Mouse (Mus musculus) lung, embryonic 14.5 days (tissue): Measurements from ENCODE around the gene Olfr691. TPM values are rescaled to one million over a fixed set of nuclear protein-coding genes. Genes with fewer than 3 reads are reported as not detected.

Source experiments
- ATAC-seq: fragments of 200-750 bp; cut with Nextera tagmentation; 2 replicates; pipeline ENCODE4 v1.8.0; 2017; ENCODE audit warnings: mild to moderate bottlenecking, moderate TSS enrichment, moderate library complexity; ENCODE audit not compliant: insufficient read depth
- DNase-seq: peaks from one replicate; pipeline ENCODE4 v3.0.0-alpha.2; 2015
- H3K27ac ChIP-seq: fragments of 300-500 bp; sonication (generic); 2 replicates; pipeline ENCODE4 v1.5.1; 2014; ENCODE audit warnings: low read depth, mild to moderate bottlenecking, moderate library complexity
- H3K27me3 ChIP-seq: fragments of 300-500 bp; sonication (generic); 2 replicates; pipeline ENCODE4 v1.6.1; 2014; ENCODE audit warnings: low read length, control low read depth; ENCODE audit not compliant: insufficient read depth
- H3K36me3 ChIP-seq: fragments of 300-500 bp; sonication (generic); 2 replicates; pipeline ENCODE4 v1.6.1; 2014; ENCODE audit warnings: control low read depth; ENCODE audit not compliant: insufficient read depth
- H3K4me1 ChIP-seq: fragments of 300-500 bp; sonication (generic); 2 replicates; pipeline ENCODE4 v1.6.1; 2014; ENCODE audit warnings: antibody characterized with exemption, control low read depth; ENCODE audit not compliant: insufficient read depth
- H3K4me2 ChIP-seq: fragments of 300-500 bp; sonication (generic); 2 replicates; pipeline ENCODE4 v1.6.1; 2014; ENCODE audit warnings: mild to moderate bottlenecking
- H3K4me3 ChIP-seq: fragments of 300-500 bp; sonication (generic); 2 replicates; pipeline ENCODE4 v1.5.1; 2014; ENCODE audit warnings: low read depth, low read length
- H3K9ac ChIP-seq: fragments of 300-500 bp; sonication (generic); 2 replicates; pipeline ENCODE4 v1.6.1; 2014
- H3K9me3 ChIP-seq: fragments of 300-500 bp; sonication (generic); 2 replicates; pipeline ENCODE4 v1.6.1; 2016; ENCODE audit warnings: low read depth, low read length, control low read depth
- CTCF ChIP-seq: IDR thresholded peaks from 2 replicates; pipeline ENCODE4 v1.5.1; 2016; ENCODE audit warnings: antibody characterized with exemption, low read depth
- WGBS: fragments of 180-500 bp; shearing (Covaris S2); extraction: QIAGEN DNeasy Blood & Tissue Kit; methylation state at CpG from one replicate; pipeline ENCODE4 v1.1.7; 2014; 5-methylcytosine and 5-hydroxymethylcytosine counted together
- polyA plus RNA-seq: library from polyadenylated mRNA; unstranded; fragments of >200 nt; fragmentation: Nextera tagmentation; extraction: Ambion mirVana; gene quantifications from 2 replicates; pipeline ENCODE4 v1.2.1, GENCODE M21; 2014

Gene Olfr691
- polyA plus RNA-seq, 1 experiment from 2014 or later: not detected

DNA sequence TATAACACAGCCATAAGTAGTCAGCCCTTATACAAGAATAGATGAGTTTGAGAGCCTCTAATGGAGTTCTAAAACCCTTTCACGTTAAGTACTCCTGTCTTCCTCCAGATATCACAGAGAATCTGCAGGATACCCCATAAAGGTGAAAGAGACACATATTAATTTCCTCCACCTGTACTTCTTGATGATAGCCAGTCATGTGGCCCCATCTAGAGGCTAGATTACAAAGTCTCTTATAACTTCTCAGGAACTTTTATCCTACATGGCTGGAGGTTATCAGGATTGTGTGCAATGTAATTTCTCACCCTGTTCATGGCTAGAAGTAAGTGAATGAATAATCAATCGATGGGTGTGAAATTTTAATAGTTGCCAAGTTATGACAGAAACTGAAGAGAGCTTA, 16.8 kb downstream of the Olfr691 start:
- ATAC-seq: no peak

DNA sequence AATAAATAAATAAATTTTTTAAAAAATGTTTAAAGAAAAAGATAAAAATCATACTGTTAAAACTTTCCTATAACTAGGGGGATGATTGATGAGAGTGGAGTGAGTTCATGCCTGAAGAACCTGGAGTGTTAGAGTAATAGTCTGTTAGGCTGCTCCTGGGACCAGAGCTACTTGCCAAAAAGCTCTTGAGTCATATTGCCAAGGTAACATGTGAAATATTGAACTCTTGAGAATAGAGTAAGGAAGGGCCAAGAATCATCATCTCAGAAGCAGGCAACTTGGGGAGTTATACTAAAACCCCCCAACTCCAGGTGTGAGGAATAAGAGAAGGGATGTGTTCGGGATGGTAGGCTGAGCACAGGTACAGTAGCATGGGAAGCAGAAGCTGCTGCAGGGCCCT, 31.2 kb downstream of the Olfr691 start, which contains the start of gene Olfr689:
TSS of gene Olfr689 (plus strand) at position 301 of the 400 bp plus-strand sequence.
- Histone ChIP-seq H3K9ac (no peak within 1 kb of the TSS), H3K4me1 (no peaks in the 10 kb centered on the region), H3K27ac (no peak within 1 kb of the TSS), H3K9me3 (no peaks in the 10 kb centered on the region), H3K4me2 (no peak within 1 kb of the TSS), H3K36me3 (no peaks in the 10 kb centered on the region), H3K4me3 (no peak within 1 kb of the TSS), H3K27me3 (no peaks in the 10 kb centered on the region)
- WGBS: 68% methylated on average over 1 of the region's 1 CpGs
- TF ChIP-seq CTCF: no peak
- no peak for ATAC-seq
- DNase-seq: no peak

More for the DNA sequence above, 16.8 kb downstream of the Olfr691 start:
- no peak overlapping the region for H3K4me3 ChIP-seq
- no peaks in the 10 kb centered on the region for H3K4me1 ChIP-seq
- no peak for DNase-seq
- H3K4me2 ChIP-seq: no peak overlapping the region
- no peak overlapping the region for H3K9ac ChIP-seq
- no peaks in the 10 kb centered on the region for H3K9me3 ChIP-seq
- no peaks in the 10 kb centered on the region for H3K27me3 ChIP-seq
- TF ChIP-seq CTCF: no peak
- no peak overlapping the region for H3K27ac ChIP-seq
- no peaks in the 10 kb centered on the region for H3K36me3 ChIP-seq
- WGBS: 63% methylated on average over 2 of the region's 2 CpGs

DNA sequence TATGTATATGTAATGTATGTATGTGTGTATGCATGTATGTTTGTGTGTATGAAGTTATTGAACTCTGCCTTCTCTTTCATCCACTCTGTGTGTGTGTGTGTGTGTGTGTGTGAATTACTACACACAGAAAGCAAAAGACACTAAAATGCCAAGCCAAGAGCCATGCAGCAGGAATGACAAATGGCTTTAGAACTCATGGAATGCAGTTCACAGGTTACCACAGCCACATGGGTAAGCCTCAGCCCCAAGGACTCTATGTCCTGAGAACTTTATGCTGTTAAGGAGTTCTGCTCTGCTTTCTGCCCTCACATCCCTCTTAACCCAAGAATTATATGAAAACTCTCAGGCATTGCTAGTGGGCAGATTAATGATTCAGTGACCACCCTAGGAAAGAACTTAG, 52.0 kb downstream of the Olfr691 start:
- H3K36me3 ChIP-seq: no peaks in the 10 kb centered on the region
- no peak overlapping the region for H3K9ac ChIP-seq
- DNase-seq: no peak
- TF ChIP-seq CTCF: no peak
- no peak overlapping the region for H3K4me2 ChIP-seq
- no peak overlapping the region for H3K4me3 ChIP-seq
- H3K27me3 ChIP-seq: no peaks in the 10 kb centered on the region
- H3K9me3 ChIP-seq: no peaks in the 10 kb centered on the region
- no peaks in the 10 kb centered on the region for H3K4me1 ChIP-seq
- no peak overlapping the region for H3K27ac ChIP-seq
- no peak for ATAC-seq

DNA sequence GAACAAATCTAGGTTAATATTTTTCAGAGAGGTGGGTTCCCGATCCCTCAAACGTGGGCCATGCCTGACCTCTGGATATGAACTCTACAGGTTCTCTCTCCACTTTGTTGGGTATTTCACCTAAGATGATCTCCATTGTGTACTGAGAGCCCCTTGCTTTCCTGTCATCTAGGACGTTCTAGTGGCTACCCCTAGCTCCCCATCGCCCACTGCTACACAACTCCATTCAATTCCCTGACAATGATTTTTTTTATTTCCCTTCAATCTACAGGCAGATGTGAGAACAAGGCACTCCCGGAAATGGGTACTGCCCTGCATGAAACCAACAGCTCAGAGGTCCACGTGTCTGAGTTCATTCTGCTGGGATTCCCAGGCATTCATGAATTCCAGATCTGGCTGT, 54.3 kb downstream of the Olfr691 start, which contains the start of gene Olfr688:
TSS of gene Olfr688 (plus strand) at position 301 of the 400 bp plus-strand sequence.
- DNase-seq (no peak), ATAC-seq (no peak)
- Histone ChIP-seq H3K4me2 (no peak within 1 kb of the TSS), H3K4me3 (no peak within 1 kb of the TSS), H3K4me1 (no peaks in the 10 kb centered on the region), H3K27me3 (no peaks in the 10 kb centered on the region), H3K9me3 (no peaks in the 10 kb centered on the region), H3K9ac (no peak within 1 kb of the TSS), H3K27ac (no peak within 1 kb of the TSS), H3K36me3 (no peaks in the 10 kb centered on the region)
- no peak for TF ChIP-seq CTCF
- 73% methylated on average over 6 of the region's 6 CpGs for WGBS

Other genes starting within 250 kb of the Olfr691 start
- not detected in 2 replicates for gene Olfr680-ps1, start 249.5 kb downstream of the Olfr691 start, polyA plus RNA-seq
- gene Olfr681, start 225.4 kb downstream of the Olfr691 start, polyA plus RNA-seq: not detected in 2 replicates
- not detected in 2 replicates for gene Olfr683, start 195.3 kb downstream of the Olfr691 start, polyA plus RNA-seq
- gene Olfr684, start 178.6 kb downstream of the Olfr691 start, polyA plus RNA-seq: not detected in 2 replicates
- not detected in 2 replicates for gene Olfr685, start 156.3 kb downstream of the Olfr691 start, polyA plus RNA-seq
- not detected in 2 replicates for gene Olfr686, start 134.8 kb downstream of the Olfr691 start, polyA plus RNA-seq
- gene Olfr688, start 54.2 kb downstream of the Olfr691 start, polyA plus RNA-seq: not detected in 2 replicates
- gene Olfr689, start 31.1 kb downstream of the Olfr691 start, polyA plus RNA-seq: not detected in 2 replicates
- gene Olfr690, start 8.2 kb downstream of the Olfr691 start, polyA plus RNA-seq: not detected in 2 replicates
- not detected in 2 replicates for gene Olfr692, start 26.0 kb upstream of the Olfr691 start, polyA plus RNA-seq
- not detected in 2 replicates for gene Gm5901, start 32.8 kb upstream of the Olfr691 start, polyA plus RNA-seq
- 41.9 and 42.3 TPM in 2 replicates for gene Fam160a2, start 57.8 kb upstream of the Olfr691 start, polyA plus RNA-seq
- 0.07 TPM in 1 of 2 replicates, not detected in the other for gene Cnga4, start 62.3 kb upstream of the Olfr691 start, polyA plus RNA-seq
- gene Cckbr, start 83.5 kb upstream of the Olfr691 start, polyA plus RNA-seq: 0.25 and 0.39 TPM in 2 replicates
- 96.0 and 96.1 TPM in 2 replicates for gene Cavin3, start 140.0 kb upstream of the Olfr691 start, polyA plus RNA-seq
- gene Smpd1, start 212.1 kb upstream of the Olfr691 start, polyA plus RNA-seq: 38.7 and 38.9 TPM in 2 replicates
- gene Apbb1, start 239.4 kb upstream of the Olfr691 start, polyA plus RNA-seq: 36.6 and 37.6 TPM in 2 replicates